Mouse (Mus musculus) c-Kit-positive CD71-positive TER-119-negative erythroid progenitor cells, embryonic 14.5 days (primary cell): Measurements from ENCODE around the gene H2afy.

Experiments
- DNase-seq: peaks from one replicate; pipeline ENCODE4 v3.0.0-alpha.2; 2013; ENCODE audit warnings: low read depth

The H2afy gene

GRCm38 (mm10) chr13:56145523-56145922, 9.4 kb upstream of the H2afy start:
- DNase-seq = no peak

GRCm38 (mm10) chr13:56144021-56144420, 7.9 kb upstream of the H2afy start:
- DNase-seq = no peak

GRCm38 (mm10) chr13:56143151-56143513, 7.0 kb upstream of the H2afy start:
- no peak for DNase-seq

GRCm38 (mm10) chr13:56142382-56143150, 6.4 kb upstream of the H2afy start:
- no peak for DNase-seq

GRCm38 (mm10) chr13:56139167-56139751, 3.1 kb upstream of the H2afy start:
- no peak for DNase-seq

GRCm38 (mm10) chr13:56135231-56136052, 719 bp downstream of the H2afy start:
- peak; percentile 50 for DNase-seq

- no peak for DNase-seq
These were observed 1.5 kb downstream of the H2afy start for GRCm38 (mm10) chr13:56134631-56135181.

- DNase-seq = no peak
These were observed 2.1 kb downstream of the H2afy start for GRCm38 (mm10) chr13:56134031-56134430.

- DNase-seq = no peak
These were observed 3.2 kb downstream of the H2afy start for GRCm38 (mm10) chr13:56132941-56133340.

GRCm38 (mm10) chr13:56132326-56132936, 3.7 kb downstream of the H2afy start:
- DNase-seq = no peak

- no peak for DNase-seq
These were observed 5.6 kb downstream of the H2afy start for GRCm38 (mm10) chr13:56130544-56130943.

GRCm38 (mm10) chr13:56129578-56129977, 6.6 kb downstream of the H2afy start:
- no peak for DNase-seq

GRCm38 (mm10) chr13:56129014-56129413, 7.1 kb downstream of the H2afy start:
- no peak for DNase-seq

GRCm38 (mm10) chr13:56125632-56126031, 10.5 kb downstream of the H2afy start:
- DNase-seq = no peak

- DNase-seq = no peak
These were observed 13.1 kb downstream of the H2afy start for GRCm38 (mm10) chr13:56123075-56123474.

- DNase-seq = no peak
These were observed 18.0 kb downstream of the H2afy start for GRCm38 (mm10) chr13:56117991-56118765.

GRCm38 (mm10) chr13:56115906-56116305, 20.3 kb downstream of the H2afy start:
- DNase-seq = no peak

- no peak for DNase-seq
These were observed 20.8 kb downstream of the H2afy start for GRCm38 (mm10) chr13:56115386-56115785.

- no peak for DNase-seq
These were observed 22.5 kb downstream of the H2afy start for GRCm38 (mm10) chr13:56113431-56114248.

- DNase-seq = no peak
These were observed 23.2 kb downstream of the H2afy start for GRCm38 (mm10) chr13:56112980-56113379.
